Comparison of ENCODE assay signal across 8 mouse cellular contexts in genomic region chr2:14874281-14875037, GRCm38 (mm10).
DNase-seq lines count a peak whose midpoint lies in the region; ATAC-seq and TF ChIP-seq lines count a peak whose summit lies in the region.

No protein-coding gene starts in this region.

- peak overlapping the region; percentile 65 for H3K27ac ChIP-seq in layer of hippocampus, adult 2 months
- H3K27ac ChIP-seq in forebrain, embryonic 12.5 days, result no peak overlapping the region
- no peak overlapping the region for H3K27ac ChIP-seq in intestine, embryonic 14.5 days (ENCODE audit: low read depth)
- peak overlapping the region; percentile 84 for H3K27ac ChIP-seq in neural tube, embryonic 15.5 days (replicated peaks)
- no peak overlapping the region for H3K27ac ChIP-seq in liver, postnatal 0 days (ENCODE audit: low read depth)

- H3K4me1 ChIP-seq in forebrain, embryonic 12.5 days, result peaks cover 22% of the 10 kb centered on the region
- H3K4me1 ChIP-seq in intestine, embryonic 14.5 days (replicated peaks; ENCODE audit: control insufficient read depth, insufficient read depth, low read length), result peaks cover 4% of the 10 kb centered on the region; the same call in 1 of the 2 replicates
- H3K4me1 ChIP-seq in neural tube, embryonic 15.5 days, result peaks cover 29% of the 10 kb centered on the region
- no peaks in the 10 kb centered on the region for H3K4me1 ChIP-seq in liver, postnatal 0 days (ENCODE audit: insufficient read depth)

- no peak for ATAC-seq in forebrain, embryonic 12.5 days (ENCODE audit: low FRiP score)
- no peak for ATAC-seq in intestine, embryonic 14.5 days (replicated peaks; ENCODE audit: low FRiP score, low TSS enrichment, low read depth)
- peak; percentile 42; the same call in 1 of the 2 replicates for ATAC-seq in neural tube, embryonic 15.5 days (ENCODE audit: low FRiP score)
- ATAC-seq in liver, postnatal 0 days, result no peak

- TF ChIP-seq CTCF in layer of hippocampus, adult 2 months (conservative IDR thresholded peaks at IDR 0.05), result no peak
- TF ChIP-seq CTCF in liver, postnatal 0 days (IDR thresholded peaks at IDR 0.05; ENCODE audit: low read depth), result no peak

- H3K4me3 ChIP-seq in layer of hippocampus, adult 2 months, result peak overlapping the region; percentile 48
- H3K4me3 ChIP-seq in forebrain, embryonic 12.5 days (replicated peaks), result no peak overlapping the region
- H3K4me3 ChIP-seq in intestine, embryonic 14.5 days (ENCODE audit: low read depth, low read length), result no peak overlapping the region
- H3K4me3 ChIP-seq in neural tube, embryonic 15.5 days (replicated peaks), result peak overlapping the region; percentile 40
- H3K4me3 ChIP-seq in liver, postnatal 0 days (ENCODE audit: low read depth, low read length), result no peak overlapping the region

- peak overlapping the region; percentile 51; the same call in 1 of the 2 replicates for H3K4me2 ChIP-seq in forebrain, embryonic 12.5 days
- peak overlapping the region; percentile 31 for H3K4me2 ChIP-seq in intestine, embryonic 14.5 days (ENCODE audit: low read length)
- peak overlapping the region; percentile 60 for H3K4me2 ChIP-seq in neural tube, embryonic 15.5 days
- H3K4me2 ChIP-seq in liver, postnatal 0 days (ENCODE audit: low read depth, low read length), result no peak overlapping the region

- no peak for DNase-seq in layer of hippocampus, adult 2 months (ENCODE audit: low spot score in 2 of 2)
- no peak for DNase-seq in layer of hippocampus, postnatal 36 days
- DNase-seq in intestine, embryonic 14.5 days (ENCODE audit: low spot score), result no peak
- no peak for DNase-seq in cerebellum, adult 11-12 months
- DNase-seq in ovary, postnatal 36 days (ENCODE audit: low spot score), result no peak
- no peak for DNase-seq in liver, postnatal 0 days

- no peak overlapping the region for H3K9ac ChIP-seq in forebrain, embryonic 12.5 days
- H3K9ac ChIP-seq in intestine, embryonic 14.5 days (ENCODE audit: low read length), result no peak overlapping the region
- peak overlapping the region; percentile 30; the same call in 1 of the 2 replicates for H3K9ac ChIP-seq in neural tube, embryonic 15.5 days (replicated peaks)
- H3K9ac ChIP-seq in liver, postnatal 0 days (replicated peaks), result no peak overlapping the region

- no peaks in the 10 kb centered on the region for H3K27me3 ChIP-seq in forebrain, embryonic 12.5 days
- no peaks in the 10 kb centered on the region for H3K27me3 ChIP-seq in intestine, embryonic 14.5 days (replicated peaks; ENCODE audit: control insufficient read depth, insufficient read depth, low read length)
- no peaks in the 10 kb centered on the region for H3K27me3 ChIP-seq in neural tube, embryonic 15.5 days (replicated peaks)
- no peaks in the 10 kb centered on the region for H3K27me3 ChIP-seq in liver, postnatal 0 days (ENCODE audit: insufficient read depth, low read length)

- no peaks in the 10 kb centered on the region for H3K9me3 ChIP-seq in forebrain, embryonic 12.5 days
- no peaks in the 10 kb centered on the region for H3K9me3 ChIP-seq in intestine, embryonic 14.5 days (ENCODE audit: control insufficient read depth, low read length)
- H3K9me3 ChIP-seq in neural tube, embryonic 15.5 days (replicated peaks), result no peaks in the 10 kb centered on the region
- no peaks in the 10 kb centered on the region for H3K9me3 ChIP-seq in liver, postnatal 0 days (ENCODE audit: low read length)

- WGBS in forebrain, embryonic 12.5 days, result 52% methylated on average over 13 of the region's 13 CpGs
- 24% methylated on average over 13 of the region's 13 CpGs for WGBS in intestine, embryonic 14.5 days
- 35% methylated on average over 13 of the region's 13 CpGs for WGBS in neural tube, embryonic 15.5 days
- 68% methylated on average over 13 of the region's 13 CpGs for WGBS in liver, postnatal 0 days (ENCODE audit: insufficient replicate concordance)

- no peak for TF ChIP-seq EP300 in liver, postnatal 0 days (IDR thresholded peaks at IDR 0.05; ENCODE audit: low read depth)

- no peaks in the 10 kb centered on the region for H3K36me3 ChIP-seq in forebrain, embryonic 12.5 days (replicated peaks)
- H3K36me3 ChIP-seq in intestine, embryonic 14.5 days (ENCODE audit: control insufficient read depth, insufficient read depth, low read length), result no peaks in the 10 kb centered on the region
- H3K36me3 ChIP-seq in neural tube, embryonic 15.5 days, result no peaks in the 10 kb centered on the region
- H3K36me3 ChIP-seq in liver, postnatal 0 days (replicated peaks; ENCODE audit: insufficient read depth, low read length), result no peaks in the 10 kb centered on the region

Comparison
In these comparisons a context has a peak if more than half of its experiments do, and no peak if none do; other contexts are left out.
1. H3K27ac ChIP-seq: peak in layer of hippocampus, adult 2 months (single experiment) and neural tube, embryonic 15.5 days (single experiment); none in forebrain, embryonic 12.5 days (single experiment), intestine, embryonic 14.5 days (single experiment) and liver, postnatal 0 days (single experiment).
2. H3K4me3 ChIP-seq: peak in layer of hippocampus, adult 2 months (single experiment) and neural tube, embryonic 15.5 days (single experiment); none in forebrain, embryonic 12.5 days (single experiment), intestine, embryonic 14.5 days (single experiment) and liver, postnatal 0 days (single experiment).